25 mouse cellular contexts compared by ENCODE assay signal in the genomic region with DNA sequence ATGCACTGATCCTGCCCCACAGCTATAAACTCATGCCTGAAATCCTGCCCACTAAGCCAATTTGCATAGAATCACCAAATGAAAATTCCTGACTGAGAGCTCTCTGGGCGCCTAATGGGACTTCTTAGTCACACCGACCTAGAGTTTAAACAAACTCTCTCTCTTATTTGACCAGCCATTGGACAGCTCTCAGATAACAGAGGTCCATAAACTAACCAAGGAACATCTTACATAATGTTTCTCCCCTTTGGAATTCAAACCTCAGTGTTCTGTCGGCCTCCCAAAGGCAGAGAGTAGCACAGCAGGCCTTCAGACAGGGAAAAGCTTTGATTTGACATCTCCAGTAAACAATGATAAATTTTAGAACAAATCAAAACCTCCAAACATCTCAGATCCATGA. TPM values are rescaled to one million over a fixed set of nuclear protein-coding genes. Genes with fewer than 3 reads are reported as not detected.
DNase-seq lines count a peak whose midpoint lies in the region; ATAC-seq and TF ChIP-seq lines count a peak whose summit lies in the region.
"Had no signal": no experiment of that assay in that cellular context is flagged by ENCODE, and none has a peak within 500 bp of the region (broad histone marks: within the 10 kb centered on the region; RNA-seq: fewer than 3 reads in every experiment).

A gene (minus strand): TSS at position 102 of the 400 bp plus-strand sequence.

- WGBS in liver, adult 2 months, result 16% methylated on average over 3 of the region's 3 CpGs
- WGBS in liver, embryonic 12.5 days (ENCODE audit: insufficient replicate concordance), result 42% methylated on average over 3 of the region's 3 CpGs
- WGBS in lung, postnatal 0 days, result 17% methylated on average over 3 of the region's 3 CpGs
- 30% methylated on average over 3 of the region's 3 CpGs for WGBS in lung, adult 2 months
- 12% methylated on average over 3 of the region's 3 CpGs for WGBS in small intestine, adult 2 months

- H3K79me2 ChIP-seq in liver, adult 2 months (ENCODE audit: control insufficient read depth, insufficient read depth, low read length), result peaks cover 2% of the 10 kb centered on the region; the same call in 1 of the 2 replicates

- H3K27me3 ChIP-seq in liver, adult 2 months (ENCODE audit: control insufficient read depth, insufficient read depth, low read length), result no peaks in the 10 kb centered on the region
- H3K27me3 ChIP-seq in liver, embryonic 12.5 days (replicated peaks), result no peaks in the 10 kb centered on the region
- H3K27me3 ChIP-seq in lung, postnatal 0 days (replicated peaks; ENCODE audit: insufficient read depth, low read length), result no peaks in the 10 kb centered on the region
- no peaks in the 10 kb centered on the region for H3K27me3 ChIP-seq in small intestine, adult 2 months (ENCODE audit: control insufficient read depth, insufficient read depth, low read length)
- H3K27me3 ChIP-seq: embryonic facial prominence, embryonic 15.5 days; heart, embryonic 13.5 days had no signal

- peaks cover 8% of the 10 kb centered on the region for H3K36me3 ChIP-seq in liver, adult 2 months (ENCODE audit: control insufficient read depth, insufficient read depth, low read length)
- H3K36me3 ChIP-seq in liver, embryonic 12.5 days, result no peaks in the 10 kb centered on the region
- H3K36me3 ChIP-seq in lung, postnatal 0 days (ENCODE audit: insufficient read depth, low read length), result no peaks in the 10 kb centered on the region
- no peaks in the 10 kb centered on the region for H3K36me3 ChIP-seq in small intestine, adult 2 months (ENCODE audit: control insufficient read depth, insufficient read depth, low read length)
- H3K36me3 ChIP-seq: embryonic facial prominence, embryonic 15.5 days; forebrain, embryonic 10.5 days; heart, embryonic 13.5 days had no signal

- H3K4me1 ChIP-seq in liver, adult 2 months (ENCODE audit: control insufficient read depth, insufficient read depth, low read length), result peaks cover 25% of the 10 kb centered on the region
- no peaks in the 10 kb centered on the region for H3K4me1 ChIP-seq in liver, embryonic 12.5 days
- no peaks in the 10 kb centered on the region for H3K4me1 ChIP-seq in lung, postnatal 0 days (ENCODE audit: insufficient read depth, low read depth, low read length)
- peaks cover under 1% of the 10 kb centered on the region for H3K4me1 ChIP-seq in lung, adult 2 months (ENCODE audit: control insufficient read depth, insufficient read depth, low read length)
- H3K4me1 ChIP-seq in small intestine, adult 2 months (ENCODE audit: control insufficient read depth, insufficient read depth, insufficient read length, low read length), result peaks cover 10% of the 10 kb centered on the region; the same call in 1 of the 2 replicates
- H3K4me1 ChIP-seq: embryonic facial prominence, embryonic 15.5 days; forebrain, embryonic 10.5 days; heart, embryonic 13.5 days had no signal

- no peak for TF ChIP-seq EP300 in lung, postnatal 0 days (IDR thresholded peaks at IDR 0.05)

- peak; percentile 92 for DNase-seq in liver, adult 2 months (ENCODE audit: extremely low read depth, low read depth, low spot score)
- DNase-seq in lung, postnatal 0 days (ENCODE audit: low spot score), result peak; percentile 25
- DNase-seq in lung, adult 2 months, result no peak
- DNase-seq in Muller cell, postnatal 12 days (ENCODE audit: inconsistent ontology term), result peak; percentile 4
- DNase-seq: adrenal gland, adult 2 months; adrenal gland, postnatal 25 days; cerebellum, adult 2 months; cerebellum, postnatal 10 days; embryo, embryonic 11 days; gastrocnemius, postnatal 36 days; heart, adult 11 months; heart, postnatal 36 days had no signal

- ATAC-seq in liver, embryonic 12.5 days, result no peak
- no peak for ATAC-seq in lung, postnatal 0 days
- ATAC-seq: forebrain, embryonic 14.5 days had no signal

- TF ChIP-seq CTCF in liver, adult 2 months (IDR thresholded peaks at IDR 0.05; ENCODE audit: low read depth, low read length), result 0 out of 2 replicates have a peak, but pooled peaks have one; percentile 0
- TF ChIP-seq CTCF in lung, postnatal 0 days (IDR thresholded peaks at IDR 0.05), result no peak
- TF ChIP-seq CTCF in lung, adult 2 months (IDR thresholded peaks at IDR 0.05; ENCODE audit: insufficient read depth, low read length), result no peak
- no peak for TF ChIP-seq CTCF in small intestine, adult 2 months (IDR thresholded peaks at IDR 0.05; ENCODE audit: extremely low read depth, insufficient read length, insufficient replicate concordance, low read depth, low read length)

- peak within 1 kb of the TSS; percentile 100 for H3K27ac ChIP-seq in liver, adult 2 months (replicated peaks; ENCODE audit: insufficient read depth, low read depth, low read length)
- no peak within 1 kb of the TSS for H3K27ac ChIP-seq in liver, embryonic 12.5 days
- no peak within 1 kb of the TSS for H3K27ac ChIP-seq in lung, postnatal 0 days (ENCODE audit: low read length)
- peak within 1 kb of the TSS; percentile 32; the same call in 1 of the 2 replicates for H3K27ac ChIP-seq in small intestine, adult 2 months (ENCODE audit: insufficient read depth, low read depth, low read length)
- H3K27ac ChIP-seq: embryonic facial prominence, embryonic 15.5 days; forebrain, embryonic 10.5 days; heart, embryonic 13.5 days had no signal

- H3K4me3 ChIP-seq in liver, adult 2 months (ENCODE audit: insufficient read depth, low read depth, low read length), result peak within 1 kb of the TSS; percentile 70
- no peak within 1 kb of the TSS for H3K4me3 ChIP-seq in liver, embryonic 12.5 days
- no peak within 1 kb of the TSS for H3K4me3 ChIP-seq in lung, postnatal 0 days (ENCODE audit: low read depth, low read length)
- H3K4me3 ChIP-seq in lung, adult 2 months (replicated peaks; ENCODE audit: extremely low read depth, low read depth, low read length), result no peak within 1 kb of the TSS
- H3K4me3 ChIP-seq in small intestine, adult 2 months (ENCODE audit: low read depth, low read length), result no peak within 1 kb of the TSS
- H3K4me3 ChIP-seq: embryonic facial prominence, embryonic 15.5 days; erythroblast, embryonic 14.5 days; forebrain, embryonic 10.5 days; heart, embryonic 13.5 days had no signal

- no peak within 1 kb of the TSS for H3K4me2 ChIP-seq in liver, embryonic 12.5 days
- no peak within 1 kb of the TSS for H3K4me2 ChIP-seq in lung, postnatal 0 days (replicated peaks; ENCODE audit: low read depth, low read length)
- H3K4me2 ChIP-seq: embryonic facial prominence, embryonic 15.5 days; heart, embryonic 13.5 days had no signal

- H3K9ac ChIP-seq in liver, adult 2 months (ENCODE audit: low read depth, low read length), result peak within 1 kb of the TSS; percentile 73
- H3K9ac ChIP-seq in liver, embryonic 12.5 days, result no peak within 1 kb of the TSS
- H3K9ac ChIP-seq in lung, postnatal 0 days (replicated peaks; ENCODE audit: low read depth), result no peak within 1 kb of the TSS
- H3K9ac ChIP-seq: embryonic facial prominence, embryonic 15.5 days; heart, embryonic 13.5 days had no signal

- TF ChIP-seq POLR2A in liver, adult 2 months (IDR thresholded peaks at IDR 0.05; ENCODE audit: extremely low read depth, insufficient read depth, low read length), result 0 out of 2 replicates have a peak, but pooled peaks have one; percentile 14
- no peak for TF ChIP-seq POLR2A in lung, adult 2 months (IDR thresholded peaks at IDR 0.05; ENCODE audit: borderline replicate concordance, extremely low read depth, low read depth, low read length)
- no peak for TF ChIP-seq POLR2A in small intestine, adult 2 months (IDR thresholded peaks at IDR 0.05; ENCODE audit: low read depth, low read length)

- H3K9me3 ChIP-seq in liver, embryonic 12.5 days (replicated peaks), result peaks cover 7% of the 10 kb centered on the region; the same call in 1 of the 2 replicates
- H3K9me3 ChIP-seq in lung, postnatal 0 days (ENCODE audit: low read length), result no peaks in the 10 kb centered on the region
- H3K9me3 ChIP-seq: embryonic facial prominence, embryonic 15.5 days; forebrain, embryonic 10.5 days; heart, embryonic 13.5 days had no signal

RNA-seq across cellular contexts. Expression of the gene that starts here (rescaled TPM):
- total RNA-seq in liver, adult 2 months (2014; rRNA removed), result 147 and 240 TPM in 2 replicates
- polyA plus RNA-seq in liver, adult 2 months (2012; rRNA removed), result 90.3 and 127 TPM in 2 replicates
- 0.19 and 0.23 TPM in 2 replicates for polyA plus RNA-seq in liver, embryonic 12.5 days (2016; fragmentation: Nextera tagmentation; extraction: Ambion mirVana)
- polyA plus RNA-seq in lung, postnatal 0 days (2015; fragmentation: Nextera tagmentation; extraction: Ambion mirVana), result 0.10 TPM in 1 of 2 replicates, not detected in the other
- 1.7 and 2.4 TPM in 2 replicates for polyA plus RNA-seq in lung, adult 2 months (2012; rRNA removed)
- 0.34 and 2.1 TPM in 2 replicates for polyA plus RNA-seq in small intestine, adult 2 months (2012; rRNA removed)
- total RNA-seq: adrenal gland, postnatal 25 days; CH12.LX; common myeloid progenitor, adult 5-6 weeks; gastrocnemius, adult 8-10 months; gastrocnemius, postnatal 36 days had no signal
- polyA plus RNA-seq: cerebellum, adult 2 months; embryonic facial prominence, embryonic 11.5 days; embryonic facial prominence, embryonic 15.5 days; erythroblast, embryonic 14.5 days; forebrain, embryonic 10.5 days; forebrain, embryonic 14.5 days; heart, postnatal 0 days; hindbrain, embryonic 11.5 days had no signal

Comparison
In these comparisons a context has a peak if more than half of its experiments do, and no peak if none do; other contexts are left out.
1. RNA of the gene that starts here (polyA plus RNA-seq): 90.3 to 127 TPM in liver, adult 2 months; 1.7 to 2.4 TPM in lung, adult 2 months, 0.34 to 2.1 TPM in small intestine, adult 2 months, 0.19 to 0.23 TPM in liver, embryonic 12.5 days and 0.10 TPM in lung, postnatal 0 days; every median in the first group is over 10 times any median in the second.
2. H3K27ac ChIP-seq: peak in liver, adult 2 months (single experiment) and small intestine, adult 2 months (single experiment); none in liver, embryonic 12.5 days (single experiment) and lung, postnatal 0 days (single experiment).
3. Peak in DNase-seq in lung, postnatal 0 days; RNA of the gene not detected or under 1 TPM.